Mouse (Mus musculus): ENCODE measurements at regions not wholly inside any gene's neighbourhood (a gene's known extent, or its start where the extent isn't known, plus 50 kb on each side); places are given as distances from the start of the nearest gene placed in this dataset.
A peak's percentile ranks its signal among the peaks of the same experiment; 100 is the strongest.

DNA sequence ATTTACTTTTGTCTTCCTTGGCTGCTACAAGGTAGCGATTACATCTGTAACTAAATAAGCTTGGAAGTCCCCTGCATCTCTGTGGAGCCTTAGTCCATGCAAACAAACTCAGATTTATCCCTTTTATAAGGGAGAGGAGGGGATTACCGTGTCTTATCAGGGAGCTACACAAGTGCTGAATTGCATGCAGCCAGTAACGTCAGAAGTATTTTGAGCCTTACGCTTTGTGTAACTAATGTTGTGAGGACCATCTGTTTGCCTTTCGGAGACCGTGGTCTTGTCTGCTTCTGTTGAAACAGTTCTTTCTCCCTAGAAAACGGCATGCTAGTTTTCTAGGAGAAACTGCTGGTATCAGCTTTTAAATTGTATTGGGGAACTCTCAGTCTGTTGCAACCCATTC lies 58.0 kb upstream of the Dmrta1 start:
- no peak for DNase-seq

DNA sequence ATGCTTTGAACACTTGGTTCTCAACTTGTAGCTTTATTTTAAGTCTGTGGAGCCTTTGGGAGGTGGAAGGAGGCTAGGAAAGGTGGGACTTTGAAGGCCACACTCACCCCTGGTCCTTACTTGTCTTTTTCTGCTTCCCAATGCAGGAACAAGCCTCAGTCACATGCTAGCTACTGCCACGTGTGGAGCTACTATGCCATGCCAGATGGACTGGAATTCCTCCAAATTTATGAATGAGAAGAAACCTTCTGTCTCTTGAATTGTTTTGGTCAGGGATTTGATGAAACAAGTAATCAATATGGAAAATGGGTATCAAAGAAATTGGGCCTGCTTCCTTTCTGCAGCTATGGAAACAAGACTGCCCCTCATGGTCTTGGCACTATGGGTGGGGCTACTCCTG lies 74.5 kb upstream of the Dmrta1 start:
- DNase-seq: no peak

DNA sequence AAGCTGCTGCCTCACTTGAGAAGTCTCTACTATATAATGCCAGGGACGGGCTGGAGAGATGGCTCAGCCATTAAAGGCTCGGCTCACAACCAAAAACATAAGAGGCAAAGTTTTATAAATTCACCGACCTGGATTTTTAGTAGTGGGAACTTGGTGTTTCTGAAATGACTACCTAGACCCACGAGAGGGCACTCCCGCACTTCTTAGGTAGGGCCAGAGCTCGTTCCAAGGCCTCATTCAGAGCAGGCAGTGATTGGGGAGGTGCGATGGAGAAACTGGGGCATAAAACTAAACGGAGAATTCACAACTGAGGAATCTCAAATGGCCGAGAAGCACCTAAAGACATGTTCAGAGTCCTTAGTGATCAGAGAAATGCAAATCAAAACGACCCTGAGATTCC lies 103.7 kb upstream of the Dmrta1 start:
- DNase-seq: no peak

DNA sequence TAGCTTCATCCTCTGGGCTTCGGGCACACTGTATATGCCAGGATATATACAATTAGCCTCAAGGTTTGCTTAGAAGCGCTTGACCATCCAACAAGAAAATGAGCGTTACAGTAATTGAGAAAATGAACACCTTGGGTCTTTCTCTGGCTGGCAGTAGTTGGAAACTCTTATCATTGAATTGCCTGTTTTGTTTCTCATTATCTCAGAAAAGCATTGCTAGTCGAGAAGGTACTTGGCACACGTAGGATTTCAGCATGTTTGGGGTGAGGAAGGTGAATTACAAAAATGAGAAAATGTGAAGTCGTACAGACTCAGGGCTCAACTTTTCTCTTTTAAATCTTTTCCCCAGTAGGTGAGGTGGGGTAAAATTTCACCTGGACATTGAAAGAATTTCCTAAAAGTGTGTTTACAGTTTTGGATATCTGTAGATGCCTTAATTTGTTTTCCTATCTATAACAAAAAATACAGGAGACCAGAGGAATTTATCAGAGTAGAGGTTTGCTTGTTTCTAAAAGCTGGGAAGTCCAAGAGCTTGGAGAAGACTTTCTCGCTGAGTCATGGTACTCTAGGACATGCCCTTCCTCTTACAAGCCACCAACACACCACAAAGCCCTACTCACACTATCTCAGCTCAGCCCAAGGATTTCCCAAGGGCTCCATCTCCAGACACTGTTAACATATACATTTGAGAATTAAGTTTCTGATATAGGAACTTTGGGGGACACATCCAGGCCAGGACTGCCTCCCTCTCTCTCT lies 124.3 kb upstream of the Dmrta1 start:
- DNase-seq: no peak

DNA sequence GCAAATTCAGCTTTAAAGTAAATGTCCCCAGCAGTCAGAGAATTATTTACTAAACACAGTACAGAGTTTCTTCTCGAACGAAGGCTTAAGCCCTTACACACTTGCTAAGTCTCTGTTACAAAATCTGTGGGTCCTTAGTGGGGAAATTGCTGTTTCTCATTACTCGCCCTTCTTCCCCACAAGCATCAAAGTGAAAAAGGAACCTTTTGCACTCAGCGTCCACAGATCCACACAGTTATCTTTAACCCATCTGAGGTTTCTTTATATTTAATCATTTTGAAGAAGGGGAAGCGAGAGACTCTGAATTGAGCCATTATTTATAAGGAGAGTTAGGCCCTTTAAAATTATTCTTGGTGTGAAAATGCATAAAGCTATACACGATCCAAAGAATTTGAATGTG lies 126.7 kb upstream of the Dmrta1 start:
- DNase-seq: no peak

DNA sequence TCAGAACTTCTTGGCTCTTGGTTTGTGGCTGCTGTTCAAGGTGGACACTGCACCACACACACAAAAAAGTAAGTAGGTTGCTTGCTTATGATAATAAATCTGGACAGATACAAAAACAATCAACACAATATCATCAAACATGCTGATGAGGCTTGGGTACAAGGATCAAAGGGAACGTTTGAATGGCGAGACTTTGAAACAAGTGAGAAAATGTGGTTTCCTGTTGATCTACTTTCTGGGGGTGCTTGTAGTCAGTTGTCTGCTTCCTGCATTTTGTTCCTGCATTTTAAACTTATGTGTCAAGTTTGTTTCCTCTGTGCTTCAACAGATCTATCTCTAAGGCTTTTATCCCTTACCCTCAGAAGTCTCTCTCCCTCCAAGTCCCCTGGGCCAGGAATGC lies 128.7 kb upstream of the Dmrta1 start:
- DNase-seq: peak; percentile 25

DNA sequence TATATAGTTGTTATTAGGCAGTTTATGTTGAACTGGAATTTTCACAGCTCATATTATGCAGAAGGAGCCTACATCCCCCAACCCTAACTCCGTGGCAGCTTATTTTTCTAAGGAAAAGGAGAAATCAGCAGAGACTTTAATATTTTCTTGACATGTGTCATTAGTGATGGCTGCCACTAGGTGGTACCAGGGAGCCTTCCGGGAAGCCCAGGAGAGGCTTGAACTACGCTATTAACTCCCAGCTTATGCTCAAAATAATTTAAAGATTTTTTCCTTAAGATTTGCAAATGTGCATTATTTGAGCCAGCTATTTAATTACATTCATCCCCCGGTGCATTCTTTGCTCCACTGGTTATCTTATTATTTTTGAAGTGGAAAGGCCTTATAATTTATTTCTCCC lies 146.8 kb upstream of the Dmrta1 start:
- DNase-seq: peak; percentile 49

DNA sequence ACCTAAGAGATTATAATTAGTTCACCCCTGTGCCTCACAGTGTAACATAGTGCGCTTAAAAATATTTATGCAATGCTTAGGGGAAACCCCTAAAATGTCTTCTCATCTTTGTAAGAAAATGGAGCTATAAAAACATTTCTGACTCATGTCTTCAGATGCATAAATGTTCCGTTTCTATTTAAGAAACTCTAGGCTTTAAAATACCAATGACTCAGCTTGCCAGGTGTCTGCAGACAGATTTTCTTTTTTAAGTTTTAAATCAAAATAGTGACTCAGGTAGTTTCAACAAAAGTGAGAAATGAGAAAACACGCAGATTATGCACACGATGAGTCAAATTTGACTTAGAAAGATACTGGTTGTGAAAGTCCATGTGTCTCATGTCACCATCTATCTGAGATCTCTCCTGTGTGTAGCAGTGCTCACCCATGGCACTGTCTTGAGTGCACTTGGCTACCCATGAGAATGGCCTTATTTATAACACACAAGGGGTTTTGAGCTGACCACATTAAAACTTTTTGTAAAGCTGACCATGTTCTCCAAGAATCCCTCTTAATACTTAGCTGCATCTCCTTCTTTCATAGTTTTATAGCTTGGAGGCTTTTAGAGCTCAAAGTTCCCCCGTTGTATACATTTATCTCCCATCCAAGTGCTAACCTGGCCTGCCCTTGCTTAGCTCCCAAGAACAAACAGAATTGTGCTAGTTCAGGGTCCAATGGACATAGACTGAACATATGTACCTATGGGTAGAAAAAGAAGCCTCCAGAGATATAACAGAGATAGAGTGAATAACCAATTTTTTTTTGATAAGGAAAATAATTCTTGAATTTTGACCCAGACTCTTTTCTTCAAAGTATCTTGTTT lies 149.0 kb upstream of the Dmrta1 start:
- DNase-seq: no peak

DNA sequence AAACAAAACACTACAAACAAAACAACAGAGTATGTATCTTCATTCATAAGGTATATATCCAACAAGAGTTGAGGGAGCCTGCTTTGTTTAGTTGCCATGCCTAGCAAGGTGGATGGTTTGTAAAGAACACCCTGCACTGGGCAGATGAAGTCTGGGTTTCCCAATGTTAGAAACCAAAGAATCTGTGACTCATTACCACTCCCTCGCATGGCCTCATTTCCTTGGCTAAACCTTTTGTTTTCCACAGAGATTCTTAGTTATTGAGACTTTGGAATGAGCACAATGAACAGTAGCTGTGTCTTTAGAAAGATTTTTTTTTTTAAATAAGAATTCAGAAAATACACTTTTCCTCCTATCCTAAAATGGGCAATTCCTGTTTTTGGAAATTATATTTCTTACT lies 151.3 kb upstream of the Dmrta1 start:
- peak; percentile 18 for DNase-seq

DNA sequence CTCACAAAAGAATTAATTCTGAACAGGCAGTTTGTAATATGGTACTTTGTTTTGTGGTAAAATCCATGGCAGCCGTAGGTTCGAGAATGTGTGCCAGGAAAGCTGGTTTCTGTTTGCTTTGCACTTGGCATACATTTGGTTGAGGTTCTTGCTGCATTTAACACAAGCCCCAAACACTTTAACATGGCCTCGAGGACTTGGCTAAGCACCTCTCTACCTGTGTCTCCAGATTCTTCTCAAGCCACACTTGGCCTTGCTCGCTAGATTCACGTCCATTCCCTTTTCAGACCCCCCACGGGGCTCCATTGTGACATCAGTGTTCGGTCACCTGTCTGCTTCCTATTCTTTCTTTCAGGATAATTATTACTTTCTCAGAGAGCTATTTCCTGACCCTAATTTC lies 151.9 kb upstream of the Dmrta1 start:
- DNase-seq: peak; percentile 37

DNA sequence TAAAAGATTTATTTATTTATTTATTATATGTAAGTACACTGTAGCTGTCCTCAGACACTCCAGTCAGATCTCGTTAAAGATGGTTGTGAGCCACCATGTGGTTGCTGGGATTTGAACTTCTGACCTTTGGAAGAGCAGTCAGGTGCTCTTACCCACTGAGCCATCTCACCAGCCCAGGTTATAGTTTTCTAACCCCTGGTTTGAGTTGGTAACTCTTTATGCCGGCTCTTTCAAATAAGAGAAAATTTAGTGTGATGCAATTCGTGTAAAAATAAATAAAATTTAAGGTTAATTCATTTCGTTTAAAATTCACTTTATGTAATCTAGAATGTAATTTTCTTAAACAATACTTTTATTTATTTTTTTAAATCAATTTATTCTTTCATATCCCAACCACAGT lies 153.7 kb upstream of the Dmrta1 start:
- DNase-seq: peak; percentile 23

DNA sequence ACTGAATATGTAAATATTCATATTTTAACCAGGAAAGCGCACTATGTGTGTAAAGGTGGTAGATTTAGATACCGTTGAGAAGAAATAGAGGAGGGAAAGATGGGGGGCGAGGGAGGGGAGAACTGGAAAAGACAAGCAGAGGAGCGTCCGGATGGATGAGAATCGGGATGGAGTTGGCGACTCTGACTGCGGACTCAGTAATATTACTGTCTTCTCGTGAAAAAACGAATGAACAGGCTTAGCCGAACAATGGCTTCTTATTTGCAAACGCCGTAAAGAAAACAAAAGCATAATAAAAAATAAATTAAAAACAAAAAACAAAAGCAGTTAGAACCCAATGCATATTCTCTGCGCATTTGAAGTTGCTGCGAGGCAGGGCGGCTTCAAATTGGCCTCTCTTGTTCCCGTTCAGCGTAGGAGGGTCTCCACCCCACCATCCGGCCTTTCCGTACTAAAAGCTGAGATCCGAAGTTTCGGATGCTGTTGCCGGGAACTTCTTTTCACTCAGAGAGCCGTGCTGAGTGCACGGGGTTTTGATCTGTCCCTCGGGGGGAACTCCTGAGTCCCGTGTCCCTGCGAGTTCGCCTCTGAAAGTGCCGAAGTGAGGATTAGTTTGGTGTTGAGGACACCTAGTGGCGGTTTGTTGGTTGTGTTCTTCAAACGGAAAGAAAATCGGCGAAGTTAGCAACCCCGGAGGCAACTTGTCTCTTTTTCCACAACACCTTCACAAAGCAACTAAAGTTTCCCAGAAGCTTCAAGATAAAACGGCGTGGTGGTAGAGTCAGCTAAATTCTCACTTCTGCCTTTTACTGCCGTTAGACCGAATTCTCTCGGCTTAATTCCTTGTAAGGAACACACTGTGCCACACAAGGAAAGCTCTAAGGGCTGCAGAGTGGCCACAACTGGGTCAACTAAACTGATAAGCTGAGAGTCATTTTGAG lies 154.7 kb upstream of the Dmrta1 start:
- DNase-seq: peak; percentile 92

DNA sequence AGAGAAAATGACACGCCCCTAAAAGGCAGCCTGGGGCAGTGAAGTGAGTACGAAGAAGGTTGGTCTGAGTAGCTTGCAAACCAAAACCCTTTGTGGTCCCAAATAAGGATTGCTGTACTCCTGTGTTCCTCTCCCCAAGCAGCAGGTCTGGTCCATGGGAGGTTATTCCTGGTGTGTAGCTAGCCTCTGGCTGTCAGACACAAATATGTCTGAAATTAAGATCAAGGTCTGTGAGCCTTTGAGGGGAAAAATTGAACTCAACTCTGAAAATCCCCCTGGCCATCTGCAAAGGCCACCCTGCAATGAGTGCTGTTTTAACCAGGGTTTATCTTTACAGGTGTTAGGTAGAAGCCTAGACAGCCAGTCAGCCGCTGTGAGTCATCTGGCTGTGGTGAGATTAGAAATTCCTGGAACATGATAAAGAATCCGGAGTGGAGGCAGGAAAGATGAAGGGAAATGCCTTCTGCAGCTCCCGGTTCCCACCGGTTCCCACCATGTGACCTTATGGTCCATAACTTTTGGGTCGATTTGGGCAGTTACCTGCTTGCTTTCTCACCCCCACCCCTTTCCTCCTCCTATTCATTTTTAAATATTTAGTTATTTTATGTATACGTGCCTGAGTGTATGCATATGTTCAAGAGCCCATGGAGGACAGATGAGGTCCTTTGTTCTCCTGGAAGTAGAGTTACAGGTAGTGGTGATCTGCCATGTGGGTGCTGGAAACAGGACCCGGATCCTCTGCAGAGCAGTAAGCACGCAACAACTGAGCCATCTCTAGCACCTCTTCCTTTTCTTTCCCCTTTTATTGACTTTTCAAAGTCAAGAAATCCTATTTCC lies 155.6 kb upstream of the Dmrta1 start:
- DNase-seq: no peak

DNA sequence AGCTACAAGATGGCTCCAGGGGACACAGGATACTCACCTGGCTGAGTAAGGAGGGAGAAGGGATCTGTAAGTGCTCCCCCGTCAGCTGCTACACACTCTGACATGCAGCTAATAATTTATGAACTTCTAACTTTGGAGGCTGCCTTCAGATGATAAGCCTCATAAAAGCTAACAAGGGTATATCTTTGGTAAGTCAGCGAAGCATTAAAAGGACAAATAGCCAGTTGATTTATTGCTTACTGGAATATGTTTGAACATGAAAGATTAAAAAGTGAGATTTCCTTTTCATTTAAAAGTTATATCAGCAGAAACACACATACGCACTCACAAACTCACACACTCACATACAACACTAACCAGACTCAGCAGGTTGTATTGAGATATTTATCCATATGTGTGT lies 161.2 kb upstream of the Dmrta1 start:
- no peak for DNase-seq

DNA sequence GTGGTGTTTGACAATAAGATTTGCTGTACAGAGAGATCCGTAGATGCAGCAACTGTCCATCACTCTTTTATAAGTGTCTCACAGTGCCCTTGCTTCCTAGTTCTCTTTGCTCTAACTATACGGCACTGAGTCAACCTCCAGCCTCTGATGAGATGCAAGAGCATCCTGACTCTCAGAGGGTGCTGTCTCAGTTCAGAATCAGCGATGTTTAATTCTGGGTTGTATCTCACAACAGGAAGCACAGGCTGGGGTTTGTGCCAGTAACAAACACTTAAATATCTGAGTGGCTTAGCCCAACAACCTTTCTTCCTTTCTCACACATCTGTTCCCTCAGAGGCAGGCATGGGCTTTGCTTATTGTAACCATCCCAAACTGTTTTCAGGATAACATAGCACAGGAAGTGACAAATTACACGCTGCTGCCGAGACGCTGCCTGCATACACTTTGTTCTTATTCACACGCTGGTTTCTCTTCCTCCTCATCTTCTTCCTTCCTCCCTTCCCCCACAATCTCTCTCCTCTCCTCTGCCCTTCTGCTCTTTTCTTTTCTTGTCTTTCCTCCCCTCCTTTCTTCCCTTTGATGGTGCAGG lies 163.3 kb upstream of the Dmrta1 start:
- peak; percentile 75 for DNase-seq

DNA sequence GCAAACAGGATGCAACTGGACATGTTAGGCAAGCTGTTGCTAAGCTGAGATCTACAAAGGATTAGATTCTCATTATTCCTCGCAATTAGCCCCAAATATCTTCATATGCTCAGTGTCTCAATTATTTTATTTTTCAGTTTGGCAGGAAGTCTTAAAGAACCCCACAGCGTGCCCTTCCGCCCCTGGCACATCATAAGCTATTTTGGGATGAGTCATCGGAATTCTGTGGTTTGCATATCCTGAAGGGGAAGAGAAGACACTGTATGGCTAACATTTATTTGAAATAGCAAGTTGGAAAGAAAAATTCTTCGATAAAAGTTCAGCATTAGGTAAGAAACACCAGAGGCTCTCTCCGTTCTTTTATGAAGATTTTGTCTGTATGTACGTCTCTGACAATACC lies 164.3 kb upstream of the Dmrta1 start:
- no peak for DNase-seq

DNA sequence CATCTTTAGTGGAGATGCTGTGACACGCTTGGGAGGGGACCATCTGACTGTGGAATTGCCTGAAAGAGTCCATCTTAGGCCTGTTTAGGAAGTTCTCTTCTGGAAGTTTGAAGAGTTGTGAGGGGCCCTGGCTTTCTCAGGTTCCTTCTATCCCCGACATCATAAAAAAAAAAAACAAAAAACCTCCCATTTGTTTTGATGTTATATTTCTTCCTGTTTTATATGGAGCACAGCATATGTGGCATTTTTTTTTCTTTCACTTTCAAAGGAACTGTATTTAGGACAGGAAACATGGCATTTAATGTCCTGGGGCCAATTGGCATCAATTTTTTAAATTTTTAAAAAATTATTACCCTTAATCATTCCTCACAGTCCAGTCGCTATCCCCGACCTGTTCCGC lies 168.6 kb upstream of the Dmrta1 start:
- DNase-seq: no peak

DNA sequence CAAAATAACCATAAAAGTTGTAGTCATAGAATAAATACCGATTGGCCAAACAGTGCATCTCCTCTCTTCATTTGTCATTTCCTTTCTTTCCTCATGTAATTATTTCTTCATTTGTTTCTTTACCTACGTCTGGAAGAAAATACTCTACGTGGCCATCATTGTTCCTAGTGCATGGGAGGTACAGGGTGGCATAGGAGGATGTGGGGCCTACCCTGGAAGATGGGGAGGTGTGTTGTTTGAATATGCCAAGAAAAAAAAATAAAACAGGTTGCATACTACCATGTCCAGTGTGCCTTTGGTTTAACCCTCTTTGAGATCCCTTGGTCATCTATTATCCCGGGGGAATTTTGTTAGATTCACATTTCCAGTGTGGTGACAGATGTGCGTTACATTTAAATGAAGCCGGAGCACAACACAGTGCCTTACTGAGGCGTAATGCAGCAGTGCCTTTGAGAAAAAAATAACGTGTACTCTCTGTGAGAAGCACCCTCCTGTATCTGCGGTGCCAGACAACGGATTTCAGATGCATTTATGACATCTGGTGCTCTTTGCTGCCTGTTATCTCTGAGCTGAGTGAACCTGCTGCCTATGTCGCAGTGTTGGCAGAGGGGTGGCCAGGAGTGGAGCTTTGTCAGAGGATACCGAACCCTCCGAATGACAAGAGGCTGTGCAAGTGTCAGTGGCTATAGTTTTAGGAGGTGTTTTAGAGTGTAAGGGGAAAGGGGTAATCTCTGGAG lies 169.4 kb upstream of the Dmrta1 start:
- no peak for DNase-seq

DNA sequence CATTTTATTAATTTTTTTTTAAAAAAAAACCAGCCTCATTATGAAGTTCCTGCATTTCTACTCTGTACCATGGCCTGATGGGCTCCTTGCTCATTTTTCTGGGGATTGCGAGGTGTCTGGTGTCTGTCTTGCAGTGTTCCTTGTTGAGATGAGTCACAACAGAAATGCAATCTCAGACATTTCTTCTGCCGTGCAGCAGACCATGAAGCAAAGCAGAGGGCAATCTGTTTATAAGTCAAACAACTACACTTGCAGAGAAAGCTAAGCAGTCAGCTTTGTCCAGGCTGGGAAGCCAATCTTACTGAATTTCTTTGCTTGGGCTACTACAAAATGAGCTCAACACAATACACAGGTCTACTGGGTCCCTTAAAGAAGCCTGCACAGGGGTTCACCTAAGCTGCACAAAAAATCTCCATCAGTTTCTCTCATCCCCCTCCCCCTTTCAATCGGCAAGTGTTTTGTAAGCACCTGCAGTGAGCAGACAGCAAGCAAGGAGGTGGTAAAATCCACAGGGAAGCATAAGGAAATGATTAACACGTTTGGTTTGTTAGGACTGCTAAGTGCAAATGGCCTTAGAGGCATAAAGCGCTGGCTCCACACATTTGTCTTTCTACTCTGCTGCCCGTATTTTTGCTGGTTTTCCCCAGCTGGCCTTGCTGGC lies 171.0 kb upstream of the Dmrta1 start:
- DNase-seq: no peak

DNA sequence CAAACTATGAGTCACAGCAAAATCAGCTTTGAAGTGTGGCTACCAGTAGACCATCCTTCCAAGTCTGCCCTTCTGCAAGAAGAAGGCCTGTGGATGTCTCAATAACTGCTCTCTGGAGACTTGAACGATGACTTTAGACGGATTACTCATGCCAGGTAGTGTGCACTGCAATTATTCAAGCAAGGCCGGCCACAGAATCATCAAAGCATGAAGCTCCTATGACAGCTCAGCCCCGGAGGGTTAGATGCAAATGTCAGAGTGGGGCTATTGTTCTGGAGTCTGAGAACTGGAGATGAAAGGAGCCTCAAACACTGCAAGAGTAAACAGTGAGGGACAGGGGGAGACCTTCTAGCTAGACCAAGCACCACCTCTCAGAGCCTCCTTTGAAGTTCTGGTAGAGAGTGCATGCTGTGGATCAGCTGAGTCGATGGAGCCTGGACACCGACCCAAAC lies 173.8 kb upstream of the Dmrta1 start:
- no peak for DNase-seq

DNA sequence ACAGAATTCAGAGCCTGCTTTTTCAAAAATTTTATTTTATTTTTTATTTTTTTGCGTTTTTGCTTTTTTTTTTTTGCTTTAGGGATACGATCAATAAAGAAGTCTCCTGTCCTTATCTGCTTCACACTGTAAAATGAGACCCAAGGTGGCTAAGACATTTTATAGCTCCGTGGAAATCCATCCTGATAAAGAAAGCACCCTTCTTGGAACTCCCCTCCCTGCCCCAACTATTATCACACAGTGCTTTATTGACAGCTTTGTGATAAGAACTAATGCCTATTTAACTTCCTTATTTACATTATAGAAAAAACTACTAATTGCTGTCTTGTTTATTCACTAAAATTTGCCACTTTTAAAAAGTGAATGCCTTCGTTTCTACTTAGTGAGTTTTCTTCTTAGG lies 179.0 kb upstream of the Dmrta1 start:
- DNase-seq: no peak

Data from heart, adult 11 months (tissue).